Mouse (Mus musculus): ENCODE data around the gene Ifih1.

- TF ChIP-seq CTCF (IDR thresholded peaks at IDR 0.05; ENCODE audit: low read depth, low read length): no peak
- TF ChIP-seq POLR2A (IDR thresholded peaks at IDR 0.05; ENCODE audit: extremely low read depth, insufficient read depth, low read length): no peak
Measured at GRCm38 (mm10) chr2:62603530-62603929, 42.5 kb downstream of the Ifih1 start.

All from liver, adult 2 months (tissue).